Mouse (Mus musculus) heart, embryonic 13.5 days (tissue): ENCODE data around the gene Rab29. TPM values are rescaled to one million over a fixed set of nuclear protein-coding genes. Genes with fewer than 3 reads are reported as not detected.
"Not testable (repeated sequence)": the region's sequence is repeated elsewhere in the genome, so short reads cannot be mapped to it uniquely, and the experiment has no call there.

ENCODE experiments used
- ATAC-seq: fragments of 200-750 bp; cut with Nextera tagmentation; 2 replicates; pipeline ENCODE4 v1.8.0; 2017; ENCODE audit warnings: moderate TSS enrichment; ENCODE audit not compliant: insufficient number of reproducible peaks, low FRiP score, low TSS enrichment; ENCODE audit errors: extremely low read depth
- H3K27ac ChIP-seq: fragments of 300-500 bp; sonication (generic); replicated peaks from 2 replicates; pipeline ENCODE4 v1.5.1; 2015; ENCODE audit warnings: moderate library complexity, mild to moderate bottlenecking, inconsistent platforms
- H3K27me3 ChIP-seq: fragments of 300-500 bp; sonication (generic); replicated peaks from 2 replicates; pipeline ENCODE4 v1.6.1; 2015; ENCODE audit warnings: mild to moderate bottlenecking, inconsistent platforms
- H3K36me3 ChIP-seq: fragments of 300-500 bp; sonication (generic); 2 replicates; pipeline ENCODE4 v1.6.1; 2015; ENCODE audit warnings: mild to moderate bottlenecking, inconsistent platforms
- H3K4me1 ChIP-seq: fragments of 300-500 bp; sonication (generic); 2 replicates; pipeline ENCODE4 v1.6.1; 2015; ENCODE audit warnings: inconsistent platforms
- H3K4me2 ChIP-seq: fragments of 300-500 bp; sonication (generic); 2 replicates; pipeline ENCODE4 v1.6.1; 2015; ENCODE audit warnings: inconsistent platforms, mild to moderate bottlenecking, moderate library complexity
- H3K4me3 ChIP-seq: fragments of 300-500 bp; sonication (generic); 2 replicates; pipeline ENCODE4 v1.5.1; 2015; ENCODE audit warnings: moderate library complexity, mild to moderate bottlenecking, inconsistent platforms
- H3K9ac ChIP-seq: fragments of 300-500 bp; sonication (generic); 2 replicates; pipeline ENCODE4 v1.6.1; 2015; ENCODE audit warnings: inconsistent platforms, mild to moderate bottlenecking, moderate library complexity
- H3K9me3 ChIP-seq: fragments of 300-500 bp; sonication (generic); 2 replicates; pipeline ENCODE4 v1.6.1; 2016; ENCODE audit warnings: inconsistent platforms
- WGBS: fragments of 180-500 bp; shearing (Covaris S2); methylation state at CpG from one replicate; pipeline ENCODE4 v1.1.7; 2015; ENCODE audit warnings: mixed read lengths; 5-methylcytosine and 5-hydroxymethylcytosine counted together
- polyA plus RNA-seq: library from polyadenylated mRNA; unstranded; fragments of >200 nt; fragmentation: Nextera tagmentation; extraction: Ambion mirVana; gene quantifications from 2 replicates; pipeline ENCODE4 v1.2.1, GENCODE M21; 2015

The Rab29 gene
- 13.8 and 16.1 TPM in 2 replicates for polyA plus RNA-seq

DNA sequence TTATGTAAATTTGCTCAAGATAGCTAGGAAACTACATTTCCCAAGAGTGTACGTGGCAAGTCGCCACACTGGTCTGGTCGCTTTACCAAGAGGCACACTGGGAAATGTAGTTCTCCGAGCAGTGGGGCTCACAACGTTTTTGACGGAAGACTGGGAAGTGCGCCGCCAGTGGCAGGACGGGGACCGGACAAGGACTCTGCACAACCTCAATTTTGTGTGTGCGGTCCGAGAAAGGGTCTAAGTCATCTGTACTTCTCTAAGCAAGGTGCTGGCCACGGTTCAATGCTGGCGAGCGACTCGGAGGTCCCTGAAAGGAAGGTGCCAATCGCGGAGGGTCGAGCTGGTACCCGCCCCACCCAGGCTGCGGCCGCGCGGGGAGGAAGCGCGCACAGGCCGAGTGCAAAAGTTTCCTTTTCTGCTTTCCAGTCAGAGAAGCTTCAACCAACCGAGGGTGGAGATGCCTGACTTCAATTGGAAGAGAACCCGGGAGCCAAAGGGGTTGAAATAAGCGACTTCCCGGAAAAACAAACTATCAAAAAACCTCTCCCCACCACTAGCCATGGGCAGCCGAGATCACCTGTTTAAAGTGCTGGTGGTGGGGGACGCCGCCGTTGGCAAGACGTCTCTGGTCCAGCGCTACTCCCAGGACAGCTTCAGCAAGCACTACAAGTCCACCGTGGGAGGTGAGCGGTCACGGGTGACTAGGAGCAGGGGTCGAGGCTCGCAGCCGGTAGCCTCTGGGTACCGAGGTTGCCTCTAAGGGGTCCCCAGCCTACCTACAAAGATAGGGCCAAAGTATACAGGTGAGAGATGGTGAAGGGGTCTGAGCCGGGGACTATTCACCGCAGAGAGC is at the start of gene Rab29:
TSS of gene Rab29 (plus strand) at position 132 of the 853 bp plus-strand sequence.
- Histone ChIP-seq H3K27me3 (0 out of 2 replicates have a peak, but pooled peaks cover 3% of the 10 kb centered on the region), H3K4me3 (peak within 1 kb of the TSS; percentile 77), H3K4me2 (peak within 1 kb of the TSS; percentile 85), H3K27ac (no peak within 1 kb of the TSS), H3K4me1 (peaks cover 7% of the 10 kb centered on the region), H3K9me3 (no peaks in the 10 kb centered on the region), H3K9ac (peak within 1 kb of the TSS; percentile 83), H3K36me3 (no peaks in the 10 kb centered on the region)
- 2% methylated on average over 46 of the region's 46 CpGs for WGBS
- ATAC-seq, result peak; percentile 74

DNA sequence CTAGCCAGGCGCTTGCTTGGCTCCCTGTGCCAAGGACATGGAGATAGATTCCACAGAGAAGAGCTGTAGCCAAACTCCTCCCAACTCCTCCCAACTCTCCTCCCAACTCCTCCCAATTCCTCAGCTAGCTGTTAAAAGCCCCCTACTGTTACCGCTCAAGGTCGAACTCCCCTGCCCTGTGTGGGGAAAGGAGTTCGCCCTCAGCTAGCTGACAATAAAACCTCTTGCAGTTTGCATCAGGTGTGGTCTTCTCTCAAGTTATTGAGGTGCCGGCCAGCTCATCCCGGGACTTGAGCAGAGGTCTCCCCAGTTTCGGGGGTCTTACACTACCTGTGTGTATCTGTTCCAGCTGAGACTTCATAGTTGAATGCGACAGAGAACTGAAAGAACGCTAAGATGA is 46.7 kb upstream of the Rab29 start:
- H3K27ac ChIP-seq, H3K9me3 ChIP-seq, H3K4me2 ChIP-seq, H3K9ac ChIP-seq, H3K4me1 ChIP-seq, ATAC-seq, H3K4me3 ChIP-seq, H3K36me3 ChIP-seq, H3K27me3 ChIP-seq: not testable (repeated sequence)
- 70% methylated on average over 9 of the region's 9 CpGs for WGBS

GRCm38 (mm10) chr1:131820887-131821328 is 46.1 kb upstream of the Rab29 start:
- no peak for ATAC-seq
- no peak overlapping the region for H3K4me3 ChIP-seq
- WGBS, result 83% methylated on average over 10 of the region's 10 CpGs

GRCm38 (mm10) chr1:131822292-131822691 is 44.7 kb upstream of the Rab29 start:
- Histone ChIP-seq H3K27me3 (no peaks in the 10 kb centered on the region), H3K9me3 (no peaks in the 10 kb centered on the region), H3K9ac (no peak overlapping the region), H3K4me3 (no peak overlapping the region), H3K4me1 (peaks cover 9% of the 10 kb centered on the region), H3K4me2 (no peak overlapping the region), H3K27ac (no peak overlapping the region), H3K36me3 (no peaks in the 10 kb centered on the region)
- ATAC-seq, result no peak
- 70% methylated on average over 8 of the region's 8 CpGs for WGBS

More at GRCm38 (mm10) chr1:131820887-131821328, 46.1 kb upstream of the Rab29 start:
- no peak overlapping the region for H3K9ac ChIP-seq
- no peaks in the 10 kb centered on the region for H3K36me3 ChIP-seq
- no peak overlapping the region for H3K4me2 ChIP-seq
- no peak overlapping the region for H3K27ac ChIP-seq
- H3K4me1 ChIP-seq, result peaks cover 4% of the 10 kb centered on the region; the same call in 1 of the 2 replicates
- H3K9me3 ChIP-seq, result no peaks in the 10 kb centered on the region
- no peaks in the 10 kb centered on the region for H3K27me3 ChIP-seq

- Histone ChIP-seq H3K4me1 (peaks cover 10% of the 10 kb centered on the region), H3K9me3 (no peaks in the 10 kb centered on the region), H3K27me3 (no peaks in the 10 kb centered on the region), H3K36me3 (no peaks in the 10 kb centered on the region), H3K4me3 (no peak overlapping the region), H3K9ac (no peak overlapping the region), H3K27ac (no peak overlapping the region), H3K4me2 (no peak overlapping the region)
- 88% methylated on average over 1 of the region's 1 CpGs for WGBS
- ATAC-seq, result no peak
Observed at GRCm38 (mm10) chr1:131822856-131823492, 44.0 kb upstream of the Rab29 start.

GRCm38 (mm10) chr1:131823563-131823962 is 43.5 kb upstream of the Rab29 start:
- no peak overlapping the region for H3K9ac ChIP-seq
- no peak overlapping the region for H3K4me2 ChIP-seq
- H3K27me3 ChIP-seq, result no peaks in the 10 kb centered on the region
- 28% methylated on average over 5 of the region's 5 CpGs for WGBS
- no peak overlapping the region for H3K27ac ChIP-seq
- no peak for ATAC-seq
- H3K4me3 ChIP-seq, result no peak overlapping the region
- H3K9me3 ChIP-seq, result no peaks in the 10 kb centered on the region
- H3K4me1 ChIP-seq, result peaks cover 10% of the 10 kb centered on the region
- H3K36me3 ChIP-seq, result no peaks in the 10 kb centered on the region

GRCm38 (mm10) chr1:131824528-131825181 is 42.4 kb upstream of the Rab29 start:
- no peak overlapping the region for H3K9ac ChIP-seq
- H3K27ac ChIP-seq, result no peak overlapping the region
- ATAC-seq, result no peak
- no peak overlapping the region for H3K4me2 ChIP-seq
- no peak overlapping the region for H3K4me3 ChIP-seq
- no peaks in the 10 kb centered on the region for H3K9me3 ChIP-seq
- H3K36me3 ChIP-seq, result no peaks in the 10 kb centered on the region
- no peaks in the 10 kb centered on the region for H3K27me3 ChIP-seq
- WGBS, result 86% methylated on average over 11 of the region's 11 CpGs
- peaks cover 20% of the 10 kb centered on the region for H3K4me1 ChIP-seq

- peak within 1 kb of the TSS; percentile 92 for H3K9ac ChIP-seq
- no peaks in the 10 kb centered on the region for H3K27me3 ChIP-seq
- no peaks in the 10 kb centered on the region for H3K9me3 ChIP-seq
- H3K4me1 ChIP-seq, result peaks cover 32% of the 10 kb centered on the region
- H3K4me2 ChIP-seq, result peak within 1 kb of the TSS; percentile 81
- peaks cover 22% of the 10 kb centered on the region for H3K36me3 ChIP-seq
- H3K27ac ChIP-seq, result peak within 1 kb of the TSS; percentile 82
- WGBS, result 1% methylated on average over 23 of the region's 25 CpGs
- H3K4me3 ChIP-seq, result peak within 1 kb of the TSS; percentile 85
- no peak for ATAC-seq
Observed at GRCm38 (mm10) chr1:131827207-131827786, 39.7 kb upstream of the Rab29 start, which contains the start of gene Slc41a1. Gene Slc41a1 (plus strand): TSS chr1:131827493.

GRCm38 (mm10) chr1:131827787-131828258 is 39.2 kb upstream of the Rab29 start:
- Histone ChIP-seq H3K9me3 (no peaks in the 10 kb centered on the region), H3K27me3 (no peaks in the 10 kb centered on the region), H3K27ac (peak overlapping the region; percentile 82), H3K36me3 (peaks cover 25% of the 10 kb centered on the region), H3K4me1 (peaks cover 36% of the 10 kb centered on the region), H3K4me3 (peak overlapping the region; percentile 85), H3K9ac (peak overlapping the region; percentile 92), H3K4me2 (peak overlapping the region; percentile 81)
- peak; percentile 90 for ATAC-seq
- WGBS, result under 1% methylated on average over 36 of the region's 36 CpGs

DNA sequence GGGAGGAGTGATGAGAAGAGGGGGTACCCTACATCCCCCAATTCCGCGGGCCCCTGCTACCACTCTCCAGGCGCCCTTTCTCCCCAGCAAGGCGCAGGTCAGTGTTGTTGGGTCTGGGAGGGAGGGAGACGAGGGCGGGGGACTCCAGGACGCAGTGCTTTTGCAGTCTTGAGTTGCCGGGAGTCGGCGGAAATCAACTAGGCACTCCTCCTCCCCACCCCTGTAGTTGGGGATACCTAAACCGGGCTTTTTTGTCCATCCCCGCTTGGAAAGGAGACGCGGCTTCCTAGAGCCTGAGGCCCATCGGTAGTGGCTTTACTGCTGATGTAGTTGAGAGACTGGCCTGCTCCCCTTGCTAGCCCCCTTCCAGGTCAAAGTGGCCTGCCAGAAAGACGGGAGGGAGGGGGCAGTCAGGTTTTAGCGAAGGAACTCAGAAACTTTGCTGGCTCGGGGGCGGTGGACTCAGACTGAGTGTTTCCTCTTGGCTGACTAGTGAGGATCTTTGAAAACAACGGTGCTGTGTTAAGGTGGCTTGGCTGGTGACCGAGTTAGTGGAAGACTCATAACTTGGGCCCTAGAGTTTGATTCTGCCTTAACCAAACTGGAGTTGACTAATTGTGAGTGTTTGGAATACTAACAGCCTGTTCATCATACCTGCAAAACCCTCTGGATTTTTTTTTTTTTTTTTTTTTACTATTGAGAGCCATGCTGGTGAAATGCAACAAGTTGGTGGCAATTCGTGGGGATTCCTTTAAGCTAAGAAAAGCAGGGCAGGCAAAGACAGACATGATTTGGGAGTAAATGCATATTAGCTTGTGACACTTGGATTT is 38.5 kb upstream of the Rab29 start:
- Histone ChIP-seq H3K9ac (peak overlapping the region; percentile 92), H3K9me3 (no peaks in the 10 kb centered on the region), H3K27ac (peak overlapping the region; percentile 82), H3K4me2 (peak overlapping the region; percentile 81), H3K4me3 (peak overlapping the region; percentile 85), H3K36me3 (peaks cover 29% of the 10 kb centered on the region), H3K27me3 (no peaks in the 10 kb centered on the region), H3K4me1 (peaks cover 37% of the 10 kb centered on the region)
- peak; percentile 29 for ATAC-seq
- WGBS, result 3% methylated on average over 21 of the region's 22 CpGs
